8 mouse cellular contexts compared by ENCODE assay signal in genomic region chr8:69881261-69881865, GRCm38 (mm10). TPM values are rescaled to one million over a fixed set of nuclear protein-coding genes. Genes with fewer than 3 reads are reported as not detected.
DNase-seq lines count a peak whose midpoint lies in the region; ATAC-seq and TF ChIP-seq lines count a peak whose summit lies in the region.

No protein-coding gene starts in this region.

- ATAC-seq in limb, embryonic 15.5 days (ENCODE audit: insufficient number of reproducible peaks, low FRiP score, low TSS enrichment, low read depth): no peak
- ATAC-seq in stomach, embryonic 16.5 days (ENCODE audit: insufficient read depth, low FRiP score): no peak

- no peak overlapping the region for H3K9ac ChIP-seq in limb, embryonic 15.5 days
- H3K9ac ChIP-seq in stomach, embryonic 16.5 days (ENCODE audit: low read length): peak overlapping the region; percentile 54

- H3K27ac ChIP-seq in heart, embryonic 10.5 days: peak overlapping the region; percentile 17
- H3K27ac ChIP-seq in testis, adult 2 months (ENCODE audit: control insufficient read depth, insufficient read depth, low read depth, low read length): peak overlapping the region; percentile 5
- no peak overlapping the region for H3K27ac ChIP-seq in limb, embryonic 15.5 days
- H3K27ac ChIP-seq in stomach, embryonic 16.5 days (ENCODE audit: low read length): no peak overlapping the region

- TF ChIP-seq POLR2A in testis, adult 2 months (IDR thresholded peaks at IDR 0.05; ENCODE audit: control insufficient read depth, low read depth, low read length): no peak

- TF ChIP-seq CTCF in testis, adult 2 months (IDR thresholded peaks at IDR 0.05; ENCODE audit: control insufficient read depth, insufficient read depth, insufficient replicate concordance, low read depth, low read length): no peak

- peaks cover 26% of the 10 kb centered on the region for H3K4me1 ChIP-seq in heart, embryonic 10.5 days
- H3K4me1 ChIP-seq in testis, adult 2 months (ENCODE audit: control insufficient read depth, insufficient read depth, low read length): peaks cover 38% of the 10 kb centered on the region
- H3K4me1 ChIP-seq in limb, embryonic 15.5 days: peaks cover 49% of the 10 kb centered on the region
- H3K4me1 ChIP-seq in stomach, embryonic 16.5 days (ENCODE audit: control insufficient read depth, insufficient read depth, low read length): peaks cover 5% of the 10 kb centered on the region; the same call in 1 of the 2 replicates

- DNase-seq in heart, embryonic 10.5 days (ENCODE audit: low spot score): no peak
- no peak for DNase-seq in heart, adult 9 months (ENCODE audit: low spot score in 2 of 2)
- no peak for DNase-seq in testis, postnatal 14 days (ENCODE audit: low spot score)
- no peak for DNase-seq in layer of hippocampus, adult 18-20 months (ENCODE audit: low spot score in 2 of 2)
- DNase-seq in adrenal gland, postnatal 36 days: no peak

- no peaks in the 10 kb centered on the region for H3K9me3 ChIP-seq in heart, embryonic 10.5 days
- H3K9me3 ChIP-seq in limb, embryonic 15.5 days: no peaks in the 10 kb centered on the region
- H3K9me3 ChIP-seq in stomach, embryonic 16.5 days (replicated peaks; ENCODE audit: control insufficient read depth, low read length): no peaks in the 10 kb centered on the region

- no peaks in the 10 kb centered on the region for H3K36me3 ChIP-seq in heart, embryonic 10.5 days
- no peaks in the 10 kb centered on the region for H3K36me3 ChIP-seq in testis, adult 2 months (ENCODE audit: control insufficient read depth, insufficient read depth, low read length)
- H3K36me3 ChIP-seq in limb, embryonic 15.5 days: no peaks in the 10 kb centered on the region
- no peaks in the 10 kb centered on the region for H3K36me3 ChIP-seq in stomach, embryonic 16.5 days (ENCODE audit: control insufficient read depth, insufficient read depth, low read length)

- peak overlapping the region; percentile 64 for H3K4me2 ChIP-seq in limb, embryonic 15.5 days
- peak overlapping the region; percentile 66 for H3K4me2 ChIP-seq in stomach, embryonic 16.5 days (ENCODE audit: low read depth, low read length)

- peak overlapping the region; percentile 53 for H3K4me3 ChIP-seq in heart, embryonic 10.5 days
- H3K4me3 ChIP-seq in testis, adult 2 months (ENCODE audit: control insufficient read depth, low read depth, low read length): peak overlapping the region; percentile 74
- peak overlapping the region; percentile 43 for H3K4me3 ChIP-seq in limb, embryonic 15.5 days
- H3K4me3 ChIP-seq in stomach, embryonic 16.5 days (replicated peaks; ENCODE audit: low read length): peak overlapping the region; percentile 48

- WGBS in heart, embryonic 10.5 days: 17% methylated on average over 79 of the region's 79 CpGs
- WGBS in limb, embryonic 15.5 days: 19% methylated on average over 79 of the region's 79 CpGs
- 18% methylated on average over 79 of the region's 79 CpGs for WGBS in stomach, embryonic 16.5 days

- peaks cover 100% of the 10 kb centered on the region for H3K27me3 ChIP-seq in heart, embryonic 10.5 days (ENCODE audit: insufficient read depth, poor library complexity, severe bottlenecking)
- H3K27me3 ChIP-seq in testis, adult 2 months (ENCODE audit: control insufficient read depth, insufficient read depth, low read length): no peaks in the 10 kb centered on the region
- H3K27me3 ChIP-seq in limb, embryonic 15.5 days: peaks cover 95% of the 10 kb centered on the region
- peaks cover 74% of the 10 kb centered on the region for H3K27me3 ChIP-seq in stomach, embryonic 16.5 days (ENCODE audit: control insufficient read depth, insufficient read depth, low read length)

RNA-seq across cellular contexts. Expression of gene Cilp2, which starts 6.1 kb away (rescaled TPM):
- polyA plus RNA-seq in heart, embryonic 10.5 days (2016; fragmentation: Nextera tagmentation; extraction: Ambion mirVana): 0.48 and 0.63 TPM in 2 replicates
- polyA plus RNA-seq in testis, adult 2 months (2012; rRNA removed): 0.36 and 0.51 TPM in 2 replicates
- 2.9 and 3.7 TPM in 2 replicates for polyA plus RNA-seq in limb, embryonic 15.5 days (2015; fragmentation: Nextera tagmentation; extraction: Ambion mirVana)
- 0.37 and 0.59 TPM in 2 replicates for polyA plus RNA-seq in stomach, embryonic 16.5 days (2015; fragmentation: Nextera tagmentation; extraction: Ambion mirVana)
- total RNA-seq in layer of hippocampus, adult 18-20 months (2021): under 1 TPM; 0.48 to 0.59 TPM
- total RNA-seq in adrenal gland, postnatal 36 days (2021): under 1 TPM in 1 of 2 experiments, not detected in 1; 0.10 TPM

RNA-seq across cellular contexts. Expression of gene Tssk6, which starts 20.6 kb away (rescaled TPM):
- polyA plus RNA-seq in heart, embryonic 10.5 days (2016; fragmentation: Nextera tagmentation; extraction: Ambion mirVana): 2.7 and 2.9 TPM in 2 replicates
- 844 and 936 TPM in 2 replicates for polyA plus RNA-seq in testis, adult 2 months (2012; rRNA removed)
- polyA plus RNA-seq in limb, embryonic 15.5 days (2015; fragmentation: Nextera tagmentation; extraction: Ambion mirVana): 3.2 and 4.2 TPM in 2 replicates
- 2.1 and 2.3 TPM in 2 replicates for polyA plus RNA-seq in stomach, embryonic 16.5 days (2015; fragmentation: Nextera tagmentation; extraction: Ambion mirVana)
- under 1 TPM; 0.25 to 0.33 TPM for total RNA-seq in layer of hippocampus, adult 18-20 months (2021)
- total RNA-seq in adrenal gland, postnatal 36 days (2021): under 1 TPM; 0.53 to 0.56 TPM

RNA-seq across cellular contexts. Expression of gene Ndufa13, which starts 21.0 kb away (rescaled TPM):
- 217 and 256 TPM in 2 replicates for polyA plus RNA-seq in heart, embryonic 10.5 days (2016; fragmentation: Nextera tagmentation; extraction: Ambion mirVana)
- polyA plus RNA-seq in testis, adult 2 months (2012; rRNA removed): 122 and 131 TPM in 2 replicates
- polyA plus RNA-seq in limb, embryonic 15.5 days (2015; fragmentation: Nextera tagmentation; extraction: Ambion mirVana): 168 and 176 TPM in 2 replicates
- polyA plus RNA-seq in stomach, embryonic 16.5 days (2015; fragmentation: Nextera tagmentation; extraction: Ambion mirVana): 170 and 193 TPM in 2 replicates
- total RNA-seq in layer of hippocampus, adult 18-20 months (2021): 100 to 1,000 TPM; 154 to 158 TPM
- total RNA-seq in adrenal gland, postnatal 36 days (2021): 100 to 1,000 TPM; 166 to 176 TPM

RNA-seq across cellular contexts. Expression of gene Yjefn3, which starts 21.1 kb away (rescaled TPM):
- polyA plus RNA-seq in heart, embryonic 10.5 days (2016; fragmentation: Nextera tagmentation; extraction: Ambion mirVana): 6.7 and 8.7 TPM in 2 replicates
- 0.95 TPM in 2 replicates for polyA plus RNA-seq in testis, adult 2 months (2012; rRNA removed)
- 3.7 and 6.4 TPM in 2 replicates for polyA plus RNA-seq in limb, embryonic 15.5 days (2015; fragmentation: Nextera tagmentation; extraction: Ambion mirVana)
- 3.0 and 3.2 TPM in 2 replicates for polyA plus RNA-seq in stomach, embryonic 16.5 days (2015; fragmentation: Nextera tagmentation; extraction: Ambion mirVana)
- total RNA-seq in layer of hippocampus, adult 18-20 months (2021): 10 to 100 TPM; 37.5 to 39.6 TPM
- total RNA-seq in adrenal gland, postnatal 36 days (2021): 1 to 10 TPM; 1.9 to 2.7 TPM

RNA-seq across cellular contexts. Expression of gene Pbx4, which starts 49.1 kb away (rescaled TPM):
- 5.6 and 6.3 TPM in 2 replicates for polyA plus RNA-seq in heart, embryonic 10.5 days (2016; fragmentation: Nextera tagmentation; extraction: Ambion mirVana)
- polyA plus RNA-seq in testis, adult 2 months (2012; rRNA removed): 187 and 222 TPM in 2 replicates
- polyA plus RNA-seq in limb, embryonic 15.5 days (2015; fragmentation: Nextera tagmentation; extraction: Ambion mirVana): 4.3 and 4.7 TPM in 2 replicates
- 3.1 and 4.6 TPM in 2 replicates for polyA plus RNA-seq in stomach, embryonic 16.5 days (2015; fragmentation: Nextera tagmentation; extraction: Ambion mirVana)
- total RNA-seq in layer of hippocampus, adult 18-20 months (2021): 10 to 100 TPM; 12.4 to 14.0 TPM
- total RNA-seq in adrenal gland, postnatal 36 days (2021): 1 to 10 TPM; 1.1 to 1.8 TPM

Comparison
In these comparisons a context has a peak if more than half of its experiments do, and no peak if none do; other contexts are left out.
1. H3K27ac ChIP-seq: peak in heart, embryonic 10.5 days (single experiment) and testis, adult 2 months (single experiment); none in limb, embryonic 15.5 days (single experiment) and stomach, embryonic 16.5 days (single experiment).
2. RNA of gene Tssk6, which starts 20.6 kb away (polyA plus RNA-seq): 844 to 936 TPM in testis, adult 2 months; 3.2 to 4.2 TPM in limb, embryonic 15.5 days, 2.7 to 2.9 TPM in heart, embryonic 10.5 days and 2.1 to 2.3 TPM in stomach, embryonic 16.5 days; every median in the first group is over 100 times any median in the second.
3. Peak in every context shown above with its lines, with median percentiles within 50 percentile points of each other: H3K4me3 ChIP-seq.